Mouse (Mus musculus) lung, embryonic 15.5 days (tissue): ENCODE results near the gene Tyw3. TPM values are rescaled to one million over a fixed set of nuclear protein-coding genes. Genes with fewer than 3 reads are reported as not detected.

Experiments used
- ATAC-seq: fragments of 200-750 bp; cut with Nextera tagmentation; 2 replicates; pipeline ENCODE4 v1.8.0; 2017; ENCODE audit warnings: moderate number of reproducible peaks, borderline replicate concordance; ENCODE audit not compliant: low FRiP score, low TSS enrichment; ENCODE audit errors: extremely low read depth
- H3K27ac ChIP-seq: fragments of 300-500 bp; sonication (generic); 2 replicates; pipeline ENCODE4 v1.5.1; 2015; ENCODE audit warnings: moderate library complexity, mild to moderate bottlenecking, inconsistent platforms
- H3K27me3 ChIP-seq: fragments of 300-500 bp; sonication (generic); 2 replicates; pipeline ENCODE4 v1.6.1; 2015; ENCODE audit warnings: inconsistent platforms
- H3K36me3 ChIP-seq: fragments of 300-500 bp; sonication (generic); 2 replicates; pipeline ENCODE4 v1.6.1; 2015; ENCODE audit warnings: inconsistent platforms
- H3K4me1 ChIP-seq: fragments of 300-500 bp; sonication (generic); 2 replicates; pipeline ENCODE4 v1.6.1; 2015; ENCODE audit warnings: inconsistent platforms
- H3K4me2 ChIP-seq: fragments of 300-500 bp; sonication (generic); 2 replicates; pipeline ENCODE4 v1.6.1; 2015; ENCODE audit warnings: inconsistent platforms, mild to moderate bottlenecking, moderate library complexity
- H3K4me3 ChIP-seq: fragments of 300-500 bp; sonication (generic); 2 replicates; pipeline ENCODE4 v1.5.1; 2015; ENCODE audit warnings: mild to moderate bottlenecking, inconsistent platforms
- H3K9ac ChIP-seq: fragments of 300-500 bp; sonication (generic); 2 replicates; pipeline ENCODE4 v1.6.1; 2015; ENCODE audit warnings: inconsistent platforms
- H3K9me3 ChIP-seq: fragments of 300-500 bp; sonication (generic); 2 replicates; pipeline ENCODE4 v1.6.1; 2016; ENCODE audit warnings: inconsistent platforms
- WGBS: fragments of 180-500 bp; shearing (Covaris S2); methylation state at CpG from one replicate; pipeline ENCODE4 v1.1.7; 2015; 5-methylcytosine and 5-hydroxymethylcytosine counted together
- polyA plus RNA-seq: library from polyadenylated mRNA; unstranded; fragments of >200 nt; fragmentation: Nextera tagmentation; extraction: Ambion mirVana; gene quantifications from 2 replicates; pipeline ENCODE4 v1.2.1, GENCODE M21; 2015

The Tyw3 gene
- polyA plus RNA-seq, 1 experiment from 2014 or later, result 16.0 TPM

DNA sequence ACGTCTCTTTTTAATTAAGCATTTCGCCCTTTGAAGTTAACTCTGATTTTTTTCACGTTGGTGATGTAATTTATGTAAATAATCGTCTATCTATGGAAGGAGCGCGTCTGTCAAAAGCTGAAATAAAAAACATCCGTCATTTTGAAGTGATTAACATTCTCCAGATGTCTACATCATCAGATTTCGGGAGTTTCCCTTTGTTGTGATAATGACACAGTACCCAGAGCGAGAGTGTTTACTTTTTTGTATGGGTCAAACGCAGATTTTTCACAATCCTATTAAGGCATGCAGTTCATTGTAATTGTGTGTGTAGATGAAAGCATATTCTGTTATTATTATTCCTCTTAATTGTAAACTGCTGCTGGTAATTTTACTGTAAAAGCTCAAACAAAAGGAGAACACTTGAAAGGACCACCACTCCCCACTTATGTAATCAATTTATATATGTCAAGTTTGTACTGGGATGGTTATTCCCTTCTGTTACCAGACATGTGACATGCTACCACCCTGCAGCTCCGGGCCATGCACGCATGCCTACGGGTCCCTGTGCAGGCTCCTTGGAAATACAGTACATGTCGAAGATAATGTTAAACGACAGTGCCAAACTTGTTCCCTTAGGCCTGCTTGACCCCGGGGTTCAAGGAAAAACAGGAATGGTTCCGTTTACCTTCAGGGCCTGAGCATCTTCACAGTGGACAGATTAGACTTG is 46.4 kb downstream of the Tyw3 start:
- Histone ChIP-seq H3K36me3 (no peaks in the 10 kb centered on the region), H3K4me1 (peaks cover 3% of the 10 kb centered on the region; the same call in 1 of the 2 replicates), H3K9me3 (no peaks in the 10 kb centered on the region), H3K9ac (no peak overlapping the region), H3K4me3 (no peak overlapping the region), H3K27me3 (peaks cover 18% of the 10 kb centered on the region), H3K27ac (no peak overlapping the region), H3K4me2 (no peak overlapping the region)
- no peak; the same call in 1 of the 2 replicates for ATAC-seq
- WGBS, result 37% methylated on average over 17 of the region's 17 CpGs

- no peak for ATAC-seq
- H3K36me3 ChIP-seq, result no peaks in the 10 kb centered on the region
- WGBS, result 11% methylated on average over 8 of the region's 8 CpGs
- H3K9ac ChIP-seq, result no peak overlapping the region
- H3K9me3 ChIP-seq, result no peaks in the 10 kb centered on the region
- H3K4me2 ChIP-seq, result no peak overlapping the region
- H3K27me3 ChIP-seq, result peaks cover 21% of the 10 kb centered on the region
- peaks cover 3% of the 10 kb centered on the region; the same call in 1 of the 2 replicates for H3K4me1 ChIP-seq
- no peak overlapping the region for H3K27ac ChIP-seq
- H3K4me3 ChIP-seq, result no peak overlapping the region
These were observed 48.0 kb downstream of the Tyw3 start for GRCm38 (mm10) chr3:154548868-154549301.

- H3K4me1 ChIP-seq, result peaks cover 3% of the 10 kb centered on the region; the same call in 1 of the 2 replicates
- H3K9me3 ChIP-seq, result no peaks in the 10 kb centered on the region
- 16% methylated on average over 20 of the region's 20 CpGs for WGBS
- no peak for ATAC-seq
- H3K27ac ChIP-seq, result no peak overlapping the region
- no peaks in the 10 kb centered on the region for H3K36me3 ChIP-seq
- no peak overlapping the region for H3K4me3 ChIP-seq
- no peak overlapping the region for H3K4me2 ChIP-seq
- H3K27me3 ChIP-seq, result peaks cover 21% of the 10 kb centered on the region
- H3K9ac ChIP-seq, result no peak overlapping the region
These were observed 49.1 kb downstream of the Tyw3 start for GRCm38 (mm10) chr3:154547549-154548426.

DNA sequence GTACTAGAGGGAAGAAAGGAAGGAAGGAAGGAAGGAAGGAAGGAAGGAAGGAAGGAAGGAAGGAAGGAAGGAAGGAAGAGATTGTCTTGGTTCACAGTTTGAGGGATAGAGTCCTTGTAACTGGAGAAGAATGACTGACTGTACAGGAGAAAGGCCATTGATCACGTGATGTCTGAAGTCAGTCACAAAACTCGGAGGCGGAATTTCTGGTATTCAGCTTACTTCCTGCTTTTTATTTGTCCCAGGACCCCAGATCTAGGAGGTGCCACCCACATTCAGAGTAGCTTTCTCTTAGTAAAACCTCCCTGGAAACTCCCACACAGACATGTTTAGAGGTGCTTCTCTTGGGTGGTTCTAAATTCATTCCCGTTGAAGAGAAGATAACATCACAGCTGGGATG is 50.7 kb downstream of the Tyw3 start:
- H3K4me3 ChIP-seq, result no peak overlapping the region
- no peak overlapping the region for H3K9ac ChIP-seq
- no peak for ATAC-seq
- no peaks in the 10 kb centered on the region for H3K36me3 ChIP-seq
- H3K4me1 ChIP-seq, result peaks cover 3% of the 10 kb centered on the region; the same call in 1 of the 2 replicates
- no peak overlapping the region for H3K4me2 ChIP-seq
- peaks cover 21% of the 10 kb centered on the region for H3K27me3 ChIP-seq
- no peaks in the 10 kb centered on the region for H3K9me3 ChIP-seq
- no peak overlapping the region for H3K27ac ChIP-seq
- 44% methylated on average over 4 of the region's 4 CpGs for WGBS

DNA sequence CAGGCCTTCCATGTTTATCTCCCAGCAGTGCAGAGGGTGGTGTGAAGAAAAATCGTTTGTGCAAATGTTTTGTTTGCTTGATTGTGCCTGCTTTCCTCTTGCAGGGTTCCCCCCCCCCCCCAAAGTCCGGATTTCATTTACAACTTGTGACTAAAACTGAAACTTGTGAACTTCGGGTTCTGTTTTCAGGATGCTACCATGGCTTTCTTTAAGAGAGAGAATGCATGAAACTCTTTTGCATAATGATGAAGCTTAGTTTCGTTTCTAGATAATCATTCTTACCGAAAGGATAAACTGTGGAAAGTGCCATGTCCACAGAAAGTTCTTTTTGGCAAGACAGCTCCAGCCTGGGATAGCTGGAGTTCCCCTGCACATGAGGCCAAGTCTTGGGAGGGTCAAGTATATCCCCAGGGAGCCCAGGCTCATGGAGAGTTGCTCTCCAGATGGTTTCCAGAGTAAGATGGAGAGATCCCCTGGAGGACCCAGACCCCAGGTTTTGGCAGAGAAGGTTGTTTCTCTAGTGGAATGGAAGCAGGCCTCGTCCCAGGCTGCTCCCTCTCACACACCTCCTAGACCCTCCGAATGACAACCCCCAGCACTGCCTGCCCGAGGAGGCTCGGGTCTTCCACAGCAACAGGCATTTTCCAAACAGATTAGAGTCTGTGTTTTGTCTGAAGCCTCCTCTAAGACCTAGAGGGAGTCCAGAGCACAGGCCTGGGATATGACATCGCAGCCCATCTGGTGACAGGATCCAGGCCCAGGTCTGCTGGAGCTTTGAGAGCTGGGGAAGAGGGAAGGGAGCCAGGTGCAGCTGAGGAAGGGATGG is 56.6 kb downstream of the Tyw3 start:
- H3K27ac ChIP-seq, result no peak overlapping the region
- ATAC-seq, result no peak
- H3K4me2 ChIP-seq, result no peak overlapping the region
- H3K27me3 ChIP-seq, result 0 out of 2 replicates have a peak, but pooled peaks cover under 1% of the 10 kb centered on the region
- no peak overlapping the region for H3K4me3 ChIP-seq
- no peaks in the 10 kb centered on the region for H3K36me3 ChIP-seq
- H3K9me3 ChIP-seq, result no peaks in the 10 kb centered on the region
- 52% methylated on average over 10 of the region's 10 CpGs for WGBS
- no peak overlapping the region for H3K9ac ChIP-seq
- no peaks in the 10 kb centered on the region for H3K4me1 ChIP-seq

GRCm38 (mm10) chr3:154536134-154536533 is 60.8 kb downstream of the Tyw3 start:
- no peak overlapping the region for H3K9ac ChIP-seq
- H3K4me1 ChIP-seq, result no peaks in the 10 kb centered on the region
- H3K4me3 ChIP-seq, result no peak overlapping the region
- H3K9me3 ChIP-seq, result no peaks in the 10 kb centered on the region
- H3K36me3 ChIP-seq, result no peaks in the 10 kb centered on the region
- H3K4me2 ChIP-seq, result no peak overlapping the region
- H3K27me3 ChIP-seq, result no peaks in the 10 kb centered on the region
- no peak for ATAC-seq
- WGBS, result 67% methylated on average over 5 of the region's 5 CpGs
- H3K27ac ChIP-seq, result no peak overlapping the region

DNA sequence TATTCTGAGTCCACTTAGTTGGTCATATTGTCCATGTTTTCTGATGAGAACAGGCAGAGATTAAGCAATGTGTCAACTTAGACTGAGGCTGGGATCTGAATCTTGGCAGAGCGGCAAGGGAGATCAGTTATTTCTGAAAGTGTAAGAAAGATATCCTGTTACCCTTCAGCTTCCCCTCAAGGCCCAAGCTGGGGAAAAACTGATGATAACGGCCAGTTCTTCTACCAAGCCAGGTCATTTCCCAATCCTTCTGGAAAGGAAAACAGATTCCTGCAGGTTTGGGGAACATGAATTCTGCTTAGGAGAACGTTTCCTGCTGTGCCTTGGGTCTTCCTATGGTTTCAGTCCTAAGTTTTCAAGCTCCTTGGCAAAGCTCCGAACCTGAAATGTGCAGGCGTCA is 63.7 kb downstream of the Tyw3 start:
- H3K4me3 ChIP-seq, result no peak overlapping the region
- no peaks in the 10 kb centered on the region for H3K36me3 ChIP-seq
- no peaks in the 10 kb centered on the region for H3K27me3 ChIP-seq
- H3K4me2 ChIP-seq, result no peak overlapping the region
- 57% methylated on average over 5 of the region's 5 CpGs for WGBS
- H3K27ac ChIP-seq, result no peak overlapping the region
- no peak overlapping the region for H3K9ac ChIP-seq
- no peak for ATAC-seq
- H3K9me3 ChIP-seq, result no peaks in the 10 kb centered on the region
- H3K4me1 ChIP-seq, result no peaks in the 10 kb centered on the region

DNA sequence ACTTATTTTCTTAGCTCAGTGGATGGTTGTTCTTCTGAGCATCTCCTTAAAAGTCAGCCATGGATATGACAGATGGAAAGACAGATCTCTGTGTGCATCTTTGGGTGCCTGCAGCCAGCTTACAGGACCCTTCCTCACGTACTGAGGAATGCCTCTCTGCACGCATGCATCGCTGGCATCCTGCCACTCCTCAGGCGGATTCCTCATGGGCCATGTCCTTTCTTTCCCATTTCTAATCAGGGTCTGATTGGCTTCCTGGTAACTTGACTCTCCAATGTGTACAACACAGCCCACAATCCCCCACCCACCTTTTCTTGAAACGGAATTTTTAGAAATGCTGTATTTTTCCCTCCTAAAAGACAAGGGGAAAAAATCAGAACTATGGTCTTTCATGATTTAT is 67.9 kb downstream of the Tyw3 start:
- H3K4me2 ChIP-seq, result no peak overlapping the region
- H3K9ac ChIP-seq, result no peak overlapping the region
- no peak for ATAC-seq
- 46% methylated on average over 5 of the region's 5 CpGs for WGBS
- no peaks in the 10 kb centered on the region for H3K9me3 ChIP-seq
- no peak overlapping the region for H3K27ac ChIP-seq
- H3K36me3 ChIP-seq, result no peaks in the 10 kb centered on the region
- H3K4me3 ChIP-seq, result no peak overlapping the region
- no peaks in the 10 kb centered on the region for H3K4me1 ChIP-seq
- H3K27me3 ChIP-seq, result no peaks in the 10 kb centered on the region

GRCm38 (mm10) chr3:154526610-154527009 is 70.3 kb downstream of the Tyw3 start:
- Histone ChIP-seq H3K4me2 (no peak overlapping the region), H3K36me3 (no peaks in the 10 kb centered on the region), H3K9ac (no peak overlapping the region), H3K4me1 (no peaks in the 10 kb centered on the region), H3K27me3 (no peaks in the 10 kb centered on the region), H3K4me3 (no peak overlapping the region), H3K9me3 (no peaks in the 10 kb centered on the region), H3K27ac (no peak overlapping the region)
- WGBS, result 29% methylated on average over 6 of the region's 6 CpGs
- ATAC-seq, result no peak
